Mouse (Mus musculus) mouse embryonic stem cell (cell line): ENCODE data around the gene Auts2.

Source experiments
- in situ Hi-C, 2 experiments: fragments of 300-500 bp; cut with MboI; formaldehyde crosslinking; loops; 1 replicate in 1 of 2; 3 replicates in 1 of 2; pipeline ENCODE4 v1.14.3; 2019 to 2020; ENCODE audit warnings: low sequenced_read_pairs in 2 of 2, low pct_unique_long_range_greater_than_20kb in 1 of 2, mixed read lengths in 1 of 2; ENCODE audit not compliant: unreplicated experiment in 1 of 2

Gene Auts2

DNA sequence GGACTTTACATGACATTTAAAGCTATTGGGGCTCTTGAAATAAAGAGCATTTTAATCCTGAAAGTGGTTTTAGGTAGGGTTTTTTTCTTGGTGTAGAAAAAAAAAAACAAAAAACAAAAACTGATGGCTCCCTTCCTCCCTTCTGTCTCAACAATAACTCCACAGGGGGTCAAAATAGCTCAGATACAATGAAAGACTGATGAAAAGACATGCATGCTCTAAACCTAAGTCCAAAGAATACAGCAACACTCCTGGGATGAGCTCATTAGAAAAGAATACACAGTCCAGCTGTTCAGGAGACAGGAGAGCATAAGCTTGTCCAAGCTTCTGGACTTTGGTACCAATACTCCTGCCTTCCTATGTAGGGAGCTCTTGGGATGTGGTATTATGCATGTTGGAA is 764.0 kb downstream of the Auts2 start:
- in situ Hi-C loops: no loop called here

- in situ Hi-C loops: no loop called here
These were observed 767.5 kb downstream of the Auts2 start for GRCm38 (mm10) chr5:131775672-131776071.

- in situ Hi-C loops: no loop called here
These were observed 767.9 kb downstream of the Auts2 start for GRCm38 (mm10) chr5:131775222-131775621.

GRCm38 (mm10) chr5:131774792-131775191 is 768.4 kb downstream of the Auts2 start:
- in situ Hi-C loops: no loop called here

DNA sequence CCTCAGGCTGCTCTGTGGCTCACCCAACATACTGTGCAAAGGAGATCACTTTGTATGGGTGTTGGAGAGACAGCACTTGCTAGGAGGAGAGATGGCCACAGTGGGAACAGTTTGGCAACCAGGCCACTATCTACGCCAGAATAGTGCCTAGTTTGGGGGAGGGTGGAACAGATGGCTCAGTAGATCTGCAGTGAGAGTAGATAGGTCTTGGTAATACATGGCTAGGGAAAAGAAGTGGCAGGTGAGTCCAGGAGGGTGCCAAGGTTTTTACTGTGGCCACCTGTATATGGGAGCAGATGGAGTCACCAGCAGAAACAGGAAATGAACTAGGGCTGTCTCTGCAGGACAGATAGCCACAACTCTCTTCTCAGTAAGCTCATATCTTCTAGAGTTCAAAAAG is 770.5 kb downstream of the Auts2 start:
- in situ Hi-C loops: no loop called here

DNA sequence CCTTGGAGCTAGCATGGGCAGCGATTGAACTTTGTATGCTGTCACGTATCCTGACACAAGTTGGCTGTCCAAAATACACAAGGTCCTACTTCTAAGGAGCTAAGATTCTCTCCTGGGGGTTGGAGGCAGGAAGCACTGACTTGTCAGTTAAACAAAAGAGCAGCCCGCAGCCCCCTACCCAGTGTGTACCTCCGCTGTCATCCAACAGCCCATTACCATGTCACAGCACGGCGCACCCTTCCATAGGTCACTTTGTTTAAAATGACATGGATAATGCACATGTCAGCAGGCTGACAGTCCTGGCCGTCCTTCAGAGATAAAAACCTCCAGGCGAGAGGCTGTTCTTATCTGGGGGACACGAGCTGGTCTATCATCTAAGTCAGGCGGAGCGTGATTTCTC is 773.9 kb downstream of the Auts2 start:
- in situ Hi-C loops: no loop called here

DNA sequence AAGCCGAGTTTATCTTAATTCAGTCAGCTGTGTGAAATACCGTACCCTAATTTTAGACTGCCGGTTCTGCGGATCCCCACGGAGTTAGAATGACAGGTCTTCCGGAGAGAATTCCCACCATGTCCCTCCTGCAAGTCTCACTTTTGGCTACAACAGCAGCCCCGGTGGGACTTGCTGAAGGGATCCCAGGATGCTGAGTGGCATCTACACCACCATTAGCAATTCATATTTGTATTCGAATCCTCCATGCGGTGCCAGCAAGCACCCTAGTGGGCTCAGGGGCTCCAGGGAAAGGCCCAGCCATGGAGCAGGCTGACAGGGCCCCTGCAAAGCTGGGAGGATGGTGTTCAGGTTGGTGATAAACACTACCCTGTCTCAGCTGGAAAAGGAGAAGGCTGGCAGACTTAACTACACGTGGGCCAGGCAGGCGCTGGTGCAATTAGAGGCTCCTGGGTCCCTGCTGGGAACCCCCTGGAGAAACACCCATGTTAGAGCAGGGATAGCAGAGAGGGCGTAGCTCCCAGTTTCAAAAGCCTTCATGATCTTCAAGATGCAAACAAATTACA is 775.4 kb downstream of the Auts2 start:
- in situ Hi-C loops: no loop called here

- in situ Hi-C loops: no loop called here
These were observed 776.0 kb downstream of the Auts2 start for GRCm38 (mm10) chr5:131767176-131767575.

- in situ Hi-C loops: no loop called here
These were observed 783.7 kb downstream of the Auts2 start for GRCm38 (mm10) chr5:131759432-131759831.

DNA sequence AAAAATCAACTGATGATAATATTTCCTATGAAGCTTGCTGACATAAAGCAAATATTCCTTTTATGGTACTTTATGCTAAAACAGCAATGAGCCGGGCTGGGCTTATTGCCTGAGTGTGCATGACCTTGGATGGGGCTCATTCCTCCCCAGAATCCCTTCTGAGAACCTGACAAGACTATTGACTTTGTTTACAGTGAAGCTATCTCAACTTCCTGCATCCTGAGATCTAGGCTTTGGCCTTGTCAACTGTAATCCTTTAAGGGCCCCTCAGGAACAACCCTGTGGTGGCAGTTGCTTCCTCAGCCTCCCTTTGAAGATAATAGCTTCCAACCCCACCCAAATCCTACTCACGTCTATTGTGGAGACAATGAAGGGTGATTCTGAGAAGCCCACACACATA is 792.8 kb downstream of the Auts2 start:
- in situ Hi-C loops: no loop called here

GRCm38 (mm10) chr5:131749211-131749610 is 793.9 kb downstream of the Auts2 start:
- in situ Hi-C loops: no loop called here

- in situ Hi-C loops: no loop called here
These were observed 800.1 kb downstream of the Auts2 start for GRCm38 (mm10) chr5:131743069-131743468.

GRCm38 (mm10) chr5:131737476-131737875 is 805.7 kb downstream of the Auts2 start:
- in situ Hi-C loops: no loop called here

DNA sequence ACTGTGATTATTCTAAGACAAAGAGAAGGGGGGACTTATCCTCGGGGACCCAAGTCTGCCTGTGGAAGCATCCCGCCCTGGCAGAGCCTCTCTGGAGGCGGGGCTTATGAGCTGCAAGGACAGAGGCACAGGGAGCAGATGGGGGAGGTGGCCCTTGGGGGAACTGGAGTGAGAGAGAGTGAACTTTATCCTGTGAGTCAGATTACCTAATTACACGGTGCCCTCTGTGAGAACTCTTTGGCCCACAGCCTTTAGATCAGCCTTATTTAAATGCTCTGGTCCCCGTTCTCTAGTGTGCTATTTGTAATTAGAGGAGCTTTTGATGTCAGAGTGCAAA is 809.9 kb downstream of the Auts2 start:
- in situ Hi-C loops: no loop called here

DNA sequence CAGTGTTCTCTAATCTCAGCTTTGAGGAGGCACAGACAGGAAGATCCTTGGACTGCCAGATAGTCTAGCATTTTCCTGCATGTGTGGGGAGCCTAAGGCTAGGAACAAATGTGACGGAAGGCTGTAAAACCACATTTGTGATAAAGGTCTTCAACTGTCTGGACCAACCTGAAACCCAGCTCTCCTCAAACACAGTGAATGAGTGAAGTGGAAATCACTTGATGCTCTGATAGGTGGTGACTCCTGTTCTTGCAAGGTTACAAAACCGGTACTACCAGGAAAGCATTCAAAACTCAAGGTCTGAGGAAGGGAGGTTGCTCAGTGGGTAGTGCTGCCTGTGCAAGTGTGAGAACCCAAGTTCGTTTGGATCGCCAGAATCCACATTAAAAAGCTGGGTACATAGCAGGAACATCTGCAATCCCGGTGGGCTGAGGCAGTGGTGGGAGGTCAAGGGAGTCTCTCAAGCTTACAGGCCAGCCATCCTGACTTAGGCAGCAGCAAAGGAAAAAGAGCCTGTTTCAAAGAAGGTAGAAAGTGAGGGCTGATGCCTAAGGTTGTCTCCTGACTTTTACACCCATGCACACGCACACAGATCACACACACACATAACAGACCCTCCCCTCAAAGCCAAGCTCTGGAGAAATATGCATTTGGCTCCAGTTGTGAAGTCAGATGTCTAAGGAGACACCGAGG is 810.4 kb downstream of the Auts2 start:
- in situ Hi-C loops: no loop called here

DNA sequence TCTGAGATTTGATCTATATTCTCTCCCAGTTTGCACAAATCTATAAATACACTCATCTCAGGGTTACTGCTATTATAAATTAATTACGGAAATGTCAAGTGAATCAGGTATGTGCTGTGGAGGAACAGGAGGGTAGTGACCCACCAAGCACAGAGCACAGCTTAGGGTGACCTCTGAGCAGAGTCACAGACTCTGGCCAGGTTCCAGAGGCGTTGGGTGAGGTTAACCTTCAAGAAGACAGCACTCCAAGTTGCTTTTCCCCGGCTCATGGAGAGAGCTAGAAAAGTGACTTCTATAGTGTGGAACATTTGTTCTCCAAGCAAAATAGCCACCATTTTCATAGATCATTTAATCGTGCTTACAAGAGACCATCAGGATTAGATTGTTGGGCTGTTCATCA is 813.7 kb downstream of the Auts2 start:
- in situ Hi-C loops: no loop called here

DNA sequence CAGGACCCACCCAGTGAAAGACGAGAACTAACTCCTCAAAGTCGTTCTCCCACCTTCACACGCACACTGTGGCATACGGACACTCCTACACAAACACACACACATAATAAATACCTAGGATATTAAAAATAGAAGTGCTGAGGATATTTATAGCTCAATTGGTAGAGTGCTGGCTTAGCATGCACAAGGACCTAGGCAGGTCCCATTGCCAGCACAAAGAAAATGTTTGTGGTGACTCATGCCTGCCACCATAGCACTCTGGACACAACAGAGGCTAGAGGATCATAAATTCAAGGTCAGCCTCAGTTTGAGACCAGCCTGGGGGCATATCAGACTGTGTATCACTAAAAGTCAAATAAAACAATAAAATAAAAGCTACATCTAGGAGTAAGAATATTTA is 815.2 kb downstream of the Auts2 start:
- in situ Hi-C loops: no loop called here

- in situ Hi-C loops: no loop called here
These were observed 818.6 kb downstream of the Auts2 start for GRCm38 (mm10) chr5:131724508-131724907.

GRCm38 (mm10) chr5:131722791-131723190 is 820.4 kb downstream of the Auts2 start:
- in situ Hi-C loops: no loop called here

DNA sequence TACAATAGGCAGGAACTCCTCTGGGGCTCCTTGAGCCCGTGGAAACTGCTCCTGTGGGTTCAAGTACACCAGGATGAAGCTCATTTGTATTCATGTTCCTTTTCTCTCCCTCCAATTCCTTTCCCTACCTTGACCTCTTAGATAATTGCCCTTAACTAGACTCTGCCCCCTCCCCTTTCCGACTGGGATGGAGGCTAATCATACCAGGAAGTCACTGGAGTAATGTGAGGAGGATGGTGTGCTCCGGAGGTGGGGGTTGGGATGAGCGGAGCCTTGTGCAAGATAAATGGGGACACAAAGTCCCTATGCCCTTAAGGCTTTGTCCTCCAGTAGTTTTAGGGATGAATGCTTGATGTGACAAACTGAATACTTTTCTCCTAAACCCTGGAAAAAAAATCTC is 820.8 kb downstream of the Auts2 start:
- in situ Hi-C loops: no loop called here

GRCm38 (mm10) chr5:131718013-131718412 is 825.1 kb downstream of the Auts2 start:
- in situ Hi-C loops: no loop called here
